Mouse (Mus musculus) thymus, postnatal 10 days (tissue): Measurements from ENCODE around the gene Gm5800.
"Not testable (repeated sequence)": the region's sequence is repeated elsewhere in the genome, so short reads cannot be mapped to it uniquely, and the experiment has no call there.

Experiments
- DNase-seq, 2 experiments: peaks; one replicate each; pipeline ENCODE4 v3.0.0; 2021; ENCODE audit warnings: low spot score in 2 of 2

Gene Gm5800

DNA sequence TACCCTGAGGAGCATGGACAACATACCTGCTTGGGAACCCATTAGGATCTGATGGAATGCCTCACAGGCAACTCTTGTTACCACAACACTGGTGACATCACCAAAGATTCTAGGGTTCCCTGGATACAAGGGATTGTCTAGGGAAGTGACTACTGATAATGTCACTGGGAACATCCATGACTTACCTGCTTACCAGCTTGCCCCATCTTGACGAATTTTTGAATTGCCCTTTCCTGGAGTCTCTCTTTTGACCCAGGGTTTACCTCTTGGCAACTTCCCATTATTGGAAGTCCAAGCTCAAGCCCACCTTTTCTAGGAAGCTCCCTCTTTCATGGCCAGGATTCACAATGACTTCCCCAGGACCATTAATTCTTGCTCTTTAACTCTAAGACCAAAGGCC, at the start of gene Gm5800:
Gene Gm5800, minus strand, starts transcription at position 101 of the 400 bp plus-strand sequence.
- no peak for DNase-seq

GRCm38 (mm10) chr14:51755944-51756343, 39.0 kb upstream of the Gm5800 start:
- no peak for DNase-seq

DNA sequence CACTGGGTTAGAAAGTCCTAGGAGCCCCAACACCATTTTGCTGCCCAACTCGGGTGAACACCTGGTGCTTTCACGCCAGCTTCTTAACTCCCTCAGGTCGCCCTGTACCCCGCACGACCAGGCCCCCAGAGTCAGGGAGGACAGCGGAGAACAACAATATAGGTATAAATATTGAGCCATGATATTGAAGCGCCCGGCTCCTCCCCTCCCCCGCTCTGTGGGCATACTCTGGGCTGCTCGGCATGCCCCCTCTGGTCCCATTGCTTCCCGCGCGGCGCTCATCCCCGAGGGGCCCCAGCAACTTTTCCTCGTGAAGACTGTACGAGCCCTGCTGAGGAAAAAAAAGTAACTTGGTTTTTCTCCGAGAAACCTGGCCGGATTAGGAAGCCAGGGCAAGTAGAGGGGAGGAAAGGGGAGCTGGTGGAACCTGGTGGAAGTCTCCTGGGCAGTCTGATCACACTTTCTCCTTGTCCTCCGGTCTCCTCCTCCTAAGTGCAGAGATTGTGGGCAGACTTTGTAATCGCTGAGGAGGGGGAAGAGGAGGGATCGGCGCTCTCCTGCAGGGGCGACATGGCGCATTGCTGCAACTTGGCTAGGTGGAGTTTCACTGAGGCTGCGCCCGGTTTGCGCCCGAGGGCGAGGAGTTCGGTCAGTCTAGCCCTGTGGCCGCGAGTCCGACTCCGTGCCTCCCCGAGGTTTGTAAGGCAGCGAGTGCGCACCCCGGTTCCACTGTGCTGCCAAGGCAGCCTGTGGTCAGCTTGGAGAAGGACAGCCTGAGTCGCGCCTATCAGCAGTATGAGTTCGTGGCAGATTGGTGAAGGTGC, 23.6 kb upstream of the Gm5800 start:
- DNase-seq = no peak

DNA sequence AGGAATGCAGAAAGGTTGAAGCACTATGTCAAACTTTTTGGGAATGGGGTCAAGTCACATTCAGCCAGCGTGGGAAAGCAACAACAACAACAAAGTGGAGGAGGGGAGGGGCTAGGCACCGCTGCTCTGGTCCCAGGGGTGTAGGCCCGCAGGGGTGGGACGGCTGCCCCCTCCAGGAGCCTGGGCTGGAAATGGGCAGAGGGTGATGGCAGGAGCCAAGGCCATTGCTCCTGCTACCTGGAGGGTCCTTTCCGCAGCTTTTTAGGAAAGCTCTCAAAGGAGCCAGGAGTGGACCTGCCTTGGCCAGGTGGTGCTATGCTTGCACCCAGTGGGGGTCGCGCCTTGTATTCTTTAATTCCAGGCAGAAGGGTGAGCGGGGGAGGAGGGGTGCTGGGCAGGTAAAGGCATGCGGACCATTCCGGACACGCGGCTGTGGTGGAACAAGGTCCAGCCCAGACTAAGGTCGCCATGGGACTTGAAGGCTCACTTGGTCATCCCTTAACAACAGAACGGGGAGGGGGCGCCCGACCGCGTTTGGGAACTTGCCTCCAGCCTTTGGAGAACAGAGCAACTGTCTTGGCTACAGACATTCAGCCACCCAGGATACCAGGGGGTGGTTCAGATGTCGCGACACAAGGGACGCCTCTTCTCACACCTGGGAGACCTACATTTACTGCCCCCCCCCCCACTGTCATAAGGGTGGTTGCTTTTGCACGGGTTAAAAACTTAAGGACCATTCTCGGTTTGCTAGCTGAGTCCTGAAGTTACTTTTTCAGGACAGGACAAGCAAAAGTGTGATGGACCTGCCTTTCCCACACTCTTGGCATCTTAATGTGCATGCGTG, 22.4 kb upstream of the Gm5800 start:
- no peak for DNase-seq

- DNase-seq = no peak
These were observed 21.6 kb upstream of the Gm5800 start for GRCm38 (mm10) chr14:51738411-51739149.

GRCm38 (mm10) chr14:51737967-51738366, 21.0 kb upstream of the Gm5800 start:
- DNase-seq = no peak

DNA sequence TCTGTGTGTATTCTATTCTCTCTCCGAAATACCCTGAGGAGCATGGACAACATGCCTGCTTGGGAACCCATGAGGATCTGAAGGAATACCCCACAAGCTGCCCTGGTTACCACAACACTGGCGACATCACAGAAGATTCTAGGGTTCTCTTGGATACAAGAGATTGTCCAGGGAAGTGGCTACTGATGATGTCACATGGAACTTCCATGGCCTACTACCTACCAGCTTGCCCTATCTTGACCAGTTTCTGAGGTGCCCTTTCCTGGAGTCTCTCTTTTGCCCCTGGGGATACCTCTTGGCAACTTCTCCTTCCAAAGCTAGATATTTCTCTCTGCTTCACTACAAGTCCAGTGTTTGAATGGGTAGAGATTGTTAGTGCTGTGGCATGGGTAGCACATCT, 21.6 kb downstream of the Gm5800 start, which contains the start of gene Gm17079:
Gene Gm17079, minus strand, starts transcription at position 101 of the 400 bp plus-strand sequence.
- DNase-seq = not testable (repeated sequence)

- no peak for DNase-seq
These were observed 39.7 kb downstream of the Gm5800 start for GRCm38 (mm10) chr14:51677269-51677668.
